Mouse (Mus musculus): Measurements from ENCODE around the gene Slc3a2. TPM values are rescaled to one million over a fixed set of nuclear protein-coding genes. Genes with fewer than 3 reads are reported as not detected.
A peak's percentile ranks its signal among the peaks of the same experiment; 100 is the strongest.

Slc3a2 gene
- total RNA-seq (2021) = 10 to 100 TPM; 42.4 to 48.1 TPM
- long read RNA-seq, experiment 1, transcript Slc3a2-202 (10 exons, 2,813 nt) = minor isoform, 10 of 34 reads
- long read RNA-seq, experiment 1, transcript Slc3a2-201 (9 exons, 1,819 nt) = major isoform, 21 of 34 reads
- long read RNA-seq, experiment 1, partial matches to known transcripts = 1 of 34 reads
- long read RNA-seq, experiment 1, other reads (novel, unspliced or antisense) = 2 of 34 reads
- long read RNA-seq, experiment 2, transcript Slc3a2-201 (9 exons, 1,819 nt) = major isoform, 15 of 20 reads
- long read RNA-seq, experiment 2, transcript Slc3a2-202 (10 exons, 2,813 nt) = minor isoform, 5 of 20 reads
- long read RNA-seq, experiment 2, partial matches to known transcripts = 0 of 20 reads
- long read RNA-seq, experiment 2, other reads (novel, unspliced or antisense) = 0 of 20 reads

GRCm38 (mm10) chr19:8722907-8723573 is at the start of gene Slc3a2:
Slc3a2 (minus strand) TSS chr19:8723369.
- DNase-seq = peak; percentile 99

GRCm38 (mm10) chr19:8770567-8771270 is 47.5 kb upstream of the Slc3a2 start, which contains the start of gene Tmem223:
Tmem223 (plus strand) TSS chr19:8770996.
- DNase-seq = peak; percentile 86 to 90

- no peak for DNase-seq
Observed at GRCm38 (mm10) chr19:8765562-8765961, 42.4 kb upstream of the Slc3a2 start.

- DNase-seq = no peak
Observed at GRCm38 (mm10) chr19:8763276-8763675, 40.1 kb upstream of the Slc3a2 start.

- DNase-seq = no peak
Observed at GRCm38 (mm10) chr19:8760757-8761156, 37.6 kb upstream of the Slc3a2 start.

GRCm38 (mm10) chr19:8758899-8759298 is 35.7 kb upstream of the Slc3a2 start:
- DNase-seq = no peak

- DNase-seq = no peak
Observed at GRCm38 (mm10) chr19:8757471-8757998, 34.4 kb upstream of the Slc3a2 start.

GRCm38 (mm10) chr19:8756635-8757387 is 33.6 kb upstream of the Slc3a2 start, which contains the start of gene Nxf1:
Nxf1 (plus strand) TSS chr19:8757073.
- peak; percentile 93 to 95 for DNase-seq

- DNase-seq = no peak
Observed at GRCm38 (mm10) chr19:8755652-8756051, 32.5 kb upstream of the Slc3a2 start.

- DNase-seq = no peak
Observed at GRCm38 (mm10) chr19:8747368-8747767, 24.2 kb upstream of the Slc3a2 start.

- no peak for DNase-seq
Observed at GRCm38 (mm10) chr19:8745382-8745781, 22.2 kb upstream of the Slc3a2 start.

GRCm38 (mm10) chr19:8742176-8742575 is 19.0 kb upstream of the Slc3a2 start:
- DNase-seq = no peak

GRCm38 (mm10) chr19:8741243-8741869 is 18.2 kb upstream of the Slc3a2 start, which contains the start of gene Stx5a:
Stx5a (plus strand) TSS chr19:8741413.
- peak; percentile 96 to 98 for DNase-seq

- DNase-seq = peak in 1 of 2 experiments; percentile 8
Observed at GRCm38 (mm10) chr19:8740603-8741002, 17.4 kb upstream of the Slc3a2 start, which contains the start of gene 1700092M07Rik. 1700092M07Rik (plus strand) TSS chr19:8740718.

GRCm38 (mm10) chr19:8739646-8740045 is 16.5 kb upstream of the Slc3a2 start:
- DNase-seq = no peak

GRCm38 (mm10) chr19:8738911-8739310 is 15.7 kb upstream of the Slc3a2 start:
- no peak for DNase-seq

GRCm38 (mm10) chr19:8736160-8736467 is 12.9 kb upstream of the Slc3a2 start:
- no peak for DNase-seq

GRCm38 (mm10) chr19:8735389-8736159 is 12.4 kb upstream of the Slc3a2 start, which contains the start of gene Wdr74:
Wdr74 (plus strand) TSS chr19:8735827.
- DNase-seq = peak; percentile 93 to 96

GRCm38 (mm10) chr19:8734334-8734733 is 11.2 kb upstream of the Slc3a2 start:
- DNase-seq = no peak
